ENCODE assay signal across 25 mouse cellular contexts in the genomic region with DNA sequence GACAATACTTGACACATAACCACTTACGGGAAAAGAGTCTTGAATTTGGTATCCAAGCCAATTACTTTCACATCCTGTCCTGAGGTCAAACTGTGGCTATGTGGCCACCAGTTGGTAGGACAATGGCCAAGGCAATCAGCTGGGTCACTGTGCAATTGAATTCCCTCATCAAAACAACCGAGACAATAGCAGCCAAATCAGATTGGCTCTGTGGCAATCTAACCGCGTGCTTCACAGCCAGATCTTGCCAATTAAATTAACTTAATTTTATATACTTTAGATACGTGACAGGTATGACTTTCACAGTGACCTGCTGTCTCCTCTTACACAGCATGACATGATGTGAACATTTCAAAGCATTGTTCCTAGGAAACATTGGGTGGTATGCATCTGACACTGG.
DNase-seq lines count a peak whose midpoint lies in the region; ATAC-seq and TF ChIP-seq lines count a peak whose summit lies in the region.
"Had no signal": no experiment of that assay in that cellular context is flagged by ENCODE, and none has a peak within 500 bp of the region (broad histone marks: within the 10 kb centered on the region; RNA-seq: fewer than 3 reads in every experiment).

No protein-coding gene starts in this region.

- no peak overlapping the region for H3K4me2 ChIP-seq in hindbrain, embryonic 16.5 days (ENCODE audit: low read length)
- H3K4me2 ChIP-seq in hindbrain, embryonic 12.5 days (replicated peaks), result no peak overlapping the region
- no peak overlapping the region for H3K4me2 ChIP-seq in midbrain, postnatal 0 days (ENCODE audit: low read depth, low read length, poor library complexity, severe bottlenecking)
- H3K4me2 ChIP-seq in midbrain, embryonic 13.5 days (replicated peaks), result no peak overlapping the region
- H3K4me2 ChIP-seq: limb, embryonic 12.5 days; liver, embryonic 13.5 days; lung, embryonic 14.5 days; neural tube, embryonic 12.5 days; stomach, embryonic 15.5 days had no signal

- no peaks in the 10 kb centered on the region for H3K36me3 ChIP-seq in hindbrain, embryonic 16.5 days (ENCODE audit: control insufficient read depth, insufficient read depth, low read length)
- no peaks in the 10 kb centered on the region for H3K36me3 ChIP-seq in hindbrain, embryonic 12.5 days
- no peaks in the 10 kb centered on the region for H3K36me3 ChIP-seq in midbrain, postnatal 0 days (ENCODE audit: insufficient read depth, low read length)
- no peaks in the 10 kb centered on the region for H3K36me3 ChIP-seq in midbrain, embryonic 13.5 days
- H3K36me3 ChIP-seq: limb, embryonic 12.5 days; liver, embryonic 13.5 days; neural tube, embryonic 12.5 days; stomach, embryonic 15.5 days had no signal

- H3K27me3 ChIP-seq in hindbrain, embryonic 16.5 days (replicated peaks; ENCODE audit: control insufficient read depth, insufficient read depth, low read length), result no peaks in the 10 kb centered on the region
- H3K27me3 ChIP-seq in hindbrain, embryonic 12.5 days, result no peaks in the 10 kb centered on the region
- H3K27me3 ChIP-seq in midbrain, postnatal 0 days (ENCODE audit: insufficient read depth, low read length), result no peaks in the 10 kb centered on the region
- no peaks in the 10 kb centered on the region for H3K27me3 ChIP-seq in midbrain, embryonic 13.5 days
- H3K27me3 ChIP-seq: limb, embryonic 12.5 days; liver, embryonic 13.5 days; neural tube, embryonic 12.5 days; stomach, embryonic 15.5 days had no signal

- no peak overlapping the region for H3K27ac ChIP-seq in hindbrain, embryonic 16.5 days (ENCODE audit: low read depth, low read length)
- no peak overlapping the region for H3K27ac ChIP-seq in hindbrain, embryonic 12.5 days
- no peak overlapping the region for H3K27ac ChIP-seq in midbrain, postnatal 0 days (ENCODE audit: low read depth, low read length)
- H3K27ac ChIP-seq in midbrain, embryonic 13.5 days, result no peak overlapping the region
- H3K27ac ChIP-seq: heart, adult 2 months; layer of hippocampus, adult 2 months; limb, embryonic 12.5 days; liver, embryonic 13.5 days; neural tube, embryonic 12.5 days; stomach, embryonic 15.5 days had no signal

- DNase-seq in cerebellum, postnatal 10 days, result peak; percentile 51 to 66
- no peak for DNase-seq in cerebellum, postnatal 36 days
- peak; percentile 27 for DNase-seq in midbrain, postnatal 0 days (ENCODE audit: low spot score)
- DNase-seq: adrenal gland, postnatal 25 days; cerebellum, adult 8-10 months; gastrocnemius, postnatal 10 days; heart, adult 2 months; kidney, postnatal 25 days; liver, embryonic 13.5 days; lung, embryonic 14.5 days; midbrain, embryonic 14.5 days; right cerebral cortex, adult 18-20 months; right cerebral cortex, postnatal 4 days; thymus, postnatal 25 days had no signal

- peaks cover 8% of the 10 kb centered on the region for H3K9me3 ChIP-seq in hindbrain, embryonic 16.5 days (ENCODE audit: control insufficient read depth, low read length)
- peaks cover 7% of the 10 kb centered on the region; the same call in 1 of the 2 replicates for H3K9me3 ChIP-seq in hindbrain, embryonic 12.5 days (replicated peaks)
- peaks cover 5% of the 10 kb centered on the region; the same call in 1 of the 2 replicates for H3K9me3 ChIP-seq in midbrain, postnatal 0 days (ENCODE audit: low read length)
- peaks cover 6% of the 10 kb centered on the region for H3K9me3 ChIP-seq in midbrain, embryonic 13.5 days
- H3K9me3 ChIP-seq: limb, embryonic 12.5 days; liver, embryonic 13.5 days; stomach, embryonic 15.5 days had no signal

- ATAC-seq in hindbrain, embryonic 16.5 days, result peak; percentile 34; the same call in 1 of the 2 replicates
- ATAC-seq in hindbrain, embryonic 12.5 days (ENCODE audit: low FRiP score), result no peak
- ATAC-seq in midbrain, postnatal 0 days (ENCODE audit: low FRiP score), result no peak
- ATAC-seq in midbrain, embryonic 13.5 days, result no peak
- ATAC-seq in megakaryocyte progenitor cell, adult 5-6 weeks (replicated peaks; ENCODE audit: poor library complexity), result no peak
- ATAC-seq: CD4-positive, CD25-positive, alpha-beta regulatory T cell, adult 4 months; intestine, postnatal 0 days had no signal

- no peaks in the 10 kb centered on the region for H3K4me1 ChIP-seq in hindbrain, embryonic 16.5 days (ENCODE audit: control insufficient read depth, insufficient read depth, low read depth, low read length)
- no peaks in the 10 kb centered on the region for H3K4me1 ChIP-seq in hindbrain, embryonic 12.5 days
- no peaks in the 10 kb centered on the region for H3K4me1 ChIP-seq in midbrain, postnatal 0 days (ENCODE audit: insufficient read depth, low read length)
- peaks cover 10% of the 10 kb centered on the region for H3K4me1 ChIP-seq in midbrain, embryonic 13.5 days (replicated peaks)
- H3K4me1 ChIP-seq: liver, embryonic 13.5 days; megakaryocyte, embryonic 14.5 days; neural tube, embryonic 12.5 days; stomach, embryonic 15.5 days had no signal

- no peak for TF ChIP-seq CTCF in midbrain, postnatal 0 days (IDR thresholded peaks at IDR 0.05)

- 56% methylated on average over 5 of the region's 5 CpGs for WGBS in hindbrain, embryonic 16.5 days
- WGBS in hindbrain, embryonic 12.5 days, result 71% methylated on average over 5 of the region's 5 CpGs
- 75% methylated on average over 5 of the region's 5 CpGs for WGBS in midbrain, postnatal 0 days
- WGBS in midbrain, embryonic 13.5 days, result 75% methylated on average over 5 of the region's 5 CpGs

- H3K9ac ChIP-seq in hindbrain, embryonic 16.5 days (ENCODE audit: low read depth, low read length), result no peak overlapping the region
- H3K9ac ChIP-seq in hindbrain, embryonic 12.5 days, result no peak overlapping the region
- no peak overlapping the region for H3K9ac ChIP-seq in midbrain, postnatal 0 days (replicated peaks; ENCODE audit: low read length, poor library complexity, severe bottlenecking)
- H3K9ac ChIP-seq in midbrain, embryonic 13.5 days (replicated peaks), result no peak overlapping the region
- H3K9ac ChIP-seq: limb, embryonic 12.5 days; liver, embryonic 13.5 days; lung, embryonic 14.5 days; neural tube, embryonic 12.5 days; stomach, embryonic 15.5 days had no signal

- H3K4me3 ChIP-seq in hindbrain, embryonic 16.5 days (ENCODE audit: low read length), result no peak overlapping the region
- H3K4me3 ChIP-seq in hindbrain, embryonic 12.5 days, result no peak overlapping the region
- no peak overlapping the region for H3K4me3 ChIP-seq in midbrain, postnatal 0 days (ENCODE audit: low read depth, low read length)
- no peak overlapping the region for H3K4me3 ChIP-seq in midbrain, embryonic 13.5 days (replicated peaks)
- H3K4me3 ChIP-seq: heart, adult 2 months; layer of hippocampus, adult 2 months; limb, embryonic 12.5 days; liver, embryonic 13.5 days; megakaryocyte, embryonic 14.5 days; neural tube, embryonic 12.5 days; stomach, embryonic 15.5 days had no signal

Comparison
In these comparisons a context has a peak if more than half of its experiments do, and no peak if none do; other contexts are left out.
1. DNase-seq: peak in cerebellum, postnatal 10 days (2 of 2) and midbrain, postnatal 0 days (single experiment); none in cerebellum, postnatal 36 days (0 of 2).